Mouse (Mus musculus) spleen, adult 2 months (tissue): ENCODE measurements around the gene Ctsh.

Experiments
- CTCF ChIP-seq: fragments of 200-500 bp; IDR thresholded peaks from 2 replicates; pipeline ENCODE4 v1.5.1; 2011; ENCODE audit warnings: mild to moderate bottlenecking, inconsistent platforms; ENCODE audit not compliant: insufficient read depth, insufficient read length, insufficient replicate concordance; ENCODE audit errors: extremely low read depth
- POLR2A ChIP-seq: fragments of 200-500 bp; IDR thresholded peaks from 2 replicates; pipeline ENCODE4 v1.6.1; 2011; ENCODE audit warnings: low read depth, low read length, inconsistent platforms

DNA sequence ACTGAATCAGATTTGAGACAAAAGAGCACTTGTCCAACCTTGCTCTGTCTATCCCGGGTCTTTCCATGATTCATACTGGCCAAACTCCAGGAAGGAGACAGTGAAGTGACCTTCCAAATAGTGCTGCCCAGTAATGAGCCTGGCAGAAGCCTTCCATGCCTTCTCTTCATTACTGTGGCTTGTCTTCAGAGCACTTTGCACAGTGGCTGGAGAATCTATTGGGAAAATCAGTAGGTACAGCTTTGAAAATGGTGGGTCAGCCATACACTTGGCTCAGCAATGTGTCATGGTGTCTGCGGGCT, 6.6 kb downstream of the Ctsh start:
- no peak for TF ChIP-seq CTCF
- TF ChIP-seq POLR2A: no peak
